Mouse (Mus musculus) neural tube, embryonic 13.5 days (tissue): ENCODE data around the gene Armh1. TPM values are rescaled to one million over a fixed set of nuclear protein-coding genes. Genes with fewer than 3 reads are reported as not detected.
"Not testable (repeated sequence)": the region's sequence is repeated elsewhere in the genome, so short reads cannot be mapped to it uniquely, and the experiment has no call there.

Experiments
- ATAC-seq: fragments of 200-750 bp; cut with Nextera tagmentation; 2 replicates; pipeline ENCODE4 v1.8.0; 2017; ENCODE audit warnings: low read depth, mild to moderate bottlenecking, moderate TSS enrichment, moderate library complexity
- H3K27ac ChIP-seq: fragments of 300-500 bp; sonication (generic); replicated peaks from 2 replicates; pipeline ENCODE4 v1.5.1; 2015; ENCODE audit warnings: moderate library complexity, mild to moderate bottlenecking, inconsistent platforms
- H3K27me3 ChIP-seq: fragments of 300-500 bp; sonication (generic); 2 replicates; pipeline ENCODE4 v1.6.1; 2015; ENCODE audit warnings: mild to moderate bottlenecking, inconsistent platforms
- H3K36me3 ChIP-seq: fragments of 300-500 bp; sonication (generic); 2 replicates; pipeline ENCODE4 v1.6.1; 2015; ENCODE audit warnings: mild to moderate bottlenecking, inconsistent platforms
- H3K4me1 ChIP-seq: fragments of 300-500 bp; sonication (generic); replicated peaks from 2 replicates; pipeline ENCODE4 v1.6.1; 2015; ENCODE audit warnings: inconsistent platforms
- H3K4me2 ChIP-seq: fragments of 300-500 bp; sonication (generic); 2 replicates; pipeline ENCODE4 v1.6.1; 2015; ENCODE audit warnings: inconsistent platforms, mild to moderate bottlenecking, moderate library complexity
- H3K4me3 ChIP-seq: fragments of 300-500 bp; sonication (generic); 2 replicates; pipeline ENCODE4 v1.5.1; 2015; ENCODE audit warnings: mild to moderate bottlenecking, inconsistent platforms
- H3K9ac ChIP-seq: fragments of 300-500 bp; sonication (generic); 2 replicates; pipeline ENCODE4 v1.6.1; 2015; ENCODE audit warnings: moderate library complexity, mild to moderate bottlenecking, inconsistent platforms
- H3K9me3 ChIP-seq: fragments of 300-500 bp; sonication (generic); 2 replicates; pipeline ENCODE4 v1.6.1; 2016; ENCODE audit warnings: inconsistent platforms
- WGBS: fragments of 180-500 bp; shearing (Covaris S2); methylation state at CpG from one replicate; pipeline ENCODE4 v1.1.7; 2015; 5-methylcytosine and 5-hydroxymethylcytosine counted together
- polyA plus RNA-seq: library from polyadenylated mRNA; unstranded; fragments of >200 nt; fragmentation: Nextera tagmentation; extraction: Ambion mirVana; gene quantifications from 2 replicates; pipeline ENCODE4 v1.2.1, GENCODE M21; 2015

Armh1 gene
- polyA plus RNA-seq, 1 experiment from 2014 or later = 0.66 TPM

DNA sequence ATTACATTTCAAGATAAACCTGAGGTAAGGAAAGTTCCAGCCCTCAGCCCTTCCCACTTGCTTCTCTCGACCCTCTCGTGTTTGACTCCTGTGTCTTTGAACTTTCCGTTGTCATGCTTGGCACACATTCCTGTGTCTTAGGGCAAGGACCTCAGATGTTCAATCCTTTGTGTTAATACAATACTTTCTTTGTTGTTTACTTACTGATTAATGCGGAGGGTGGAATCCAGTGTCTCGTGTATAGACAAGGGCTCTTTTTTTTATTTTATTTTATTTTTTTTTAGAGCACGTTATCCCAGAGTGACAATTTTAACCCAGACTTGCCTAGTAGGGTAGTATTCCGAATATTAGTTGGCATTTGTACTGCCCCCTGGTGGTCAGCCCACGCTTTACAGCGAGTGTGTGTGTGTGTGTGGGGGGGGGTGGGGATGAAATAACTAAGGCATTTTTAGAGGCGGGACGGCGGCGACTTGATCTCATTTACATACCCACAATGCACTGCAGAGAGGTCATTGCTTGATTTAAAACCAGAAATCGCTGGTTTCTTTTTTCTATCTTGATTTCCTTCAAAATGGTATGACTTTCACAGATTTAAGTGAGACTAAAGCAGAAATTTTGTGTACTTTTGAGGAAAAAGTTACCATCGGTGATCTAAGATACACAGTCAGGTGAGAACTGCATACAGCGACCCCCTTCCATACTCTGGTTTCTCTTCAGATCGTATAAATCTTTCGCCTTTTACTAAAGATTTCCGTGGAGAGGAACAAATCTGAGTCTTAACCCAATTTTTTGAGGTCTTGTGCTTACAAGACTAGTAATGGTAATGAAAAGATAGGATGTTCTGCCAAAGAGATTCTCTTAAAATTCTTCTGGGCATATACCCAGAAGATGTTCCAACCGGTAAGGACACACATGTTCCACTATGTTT, 41.5 kb downstream of the Armh1 start:
- Histone ChIP-seq H3K27me3 (no peaks in the 10 kb centered on the region), H3K4me1 (no peaks in the 10 kb centered on the region), H3K4me2 (no peak overlapping the region), H3K4me3 (no peak overlapping the region), H3K9ac (no peak overlapping the region), H3K27ac (no peak overlapping the region), H3K9me3 (no peaks in the 10 kb centered on the region), H3K36me3 (no peaks in the 10 kb centered on the region)
- no peak for ATAC-seq
- WGBS = 3% methylated on average over 20 of the region's 20 CpGs

DNA sequence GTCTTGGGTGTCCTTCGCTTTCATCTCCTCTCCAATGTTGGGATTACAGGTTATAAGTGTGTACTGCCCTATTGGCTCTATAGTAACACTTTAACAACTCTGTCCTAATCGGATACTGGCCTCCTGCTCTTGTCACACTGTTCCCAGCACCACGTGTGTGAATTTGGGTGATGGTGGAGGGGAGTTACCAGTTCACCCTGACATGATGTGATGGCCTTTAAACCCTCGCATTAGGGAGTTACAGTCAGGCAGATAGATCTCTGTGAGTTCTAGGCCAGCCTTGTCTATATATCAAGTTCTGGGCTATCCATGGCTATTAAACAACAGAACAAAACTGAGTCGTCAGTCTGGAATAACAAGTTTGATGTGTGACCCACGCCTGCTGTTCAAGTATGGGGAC, 42.3 kb downstream of the Armh1 start:
- WGBS = 83% methylated on average over 6 of the region's 6 CpGs
- no peaks in the 10 kb centered on the region for H3K36me3 ChIP-seq
- no peaks in the 10 kb centered on the region for H3K9me3 ChIP-seq
- no peak overlapping the region for H3K4me2 ChIP-seq
- no peaks in the 10 kb centered on the region for H3K4me1 ChIP-seq
- H3K4me3 ChIP-seq = no peak overlapping the region
- no peaks in the 10 kb centered on the region for H3K27me3 ChIP-seq
- no peak for ATAC-seq
- H3K9ac ChIP-seq = no peak overlapping the region
- no peak overlapping the region for H3K27ac ChIP-seq

DNA sequence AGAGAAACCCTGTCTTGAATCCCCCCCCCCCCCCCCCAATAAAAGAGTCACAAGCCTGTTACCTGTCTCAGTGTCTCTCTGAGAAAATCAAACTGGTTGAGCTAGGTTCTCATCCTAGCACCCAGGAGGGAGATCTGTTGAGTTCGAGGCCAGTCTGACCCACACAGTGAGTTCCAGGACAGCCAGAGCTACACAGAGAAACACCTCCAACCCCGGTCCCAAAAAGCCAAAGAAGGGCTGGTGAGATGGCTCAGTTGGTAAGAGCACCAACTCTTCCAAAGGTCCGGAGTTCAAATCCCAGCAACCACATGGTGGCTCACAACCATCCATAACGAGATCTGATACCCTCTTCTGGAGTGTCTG, 49.0 kb downstream of the Armh1 start:
- Histone ChIP-seq H3K4me1 (peaks cover 5% of the 10 kb centered on the region; the same call in 1 of the 2 replicates), H3K9me3 (no peaks in the 10 kb centered on the region), H3K9ac (no peak overlapping the region), H3K4me3 (peak overlapping the region; percentile 28; the same call in 1 of the 2 replicates), H3K27ac (no peak overlapping the region), H3K27me3 (no peaks in the 10 kb centered on the region), H3K36me3 (no peaks in the 10 kb centered on the region), H3K4me2 (no peak overlapping the region)
- ATAC-seq = no peak; the same call in 1 of the 2 replicates
- 71% methylated on average over 4 of the region's 4 CpGs for WGBS

DNA sequence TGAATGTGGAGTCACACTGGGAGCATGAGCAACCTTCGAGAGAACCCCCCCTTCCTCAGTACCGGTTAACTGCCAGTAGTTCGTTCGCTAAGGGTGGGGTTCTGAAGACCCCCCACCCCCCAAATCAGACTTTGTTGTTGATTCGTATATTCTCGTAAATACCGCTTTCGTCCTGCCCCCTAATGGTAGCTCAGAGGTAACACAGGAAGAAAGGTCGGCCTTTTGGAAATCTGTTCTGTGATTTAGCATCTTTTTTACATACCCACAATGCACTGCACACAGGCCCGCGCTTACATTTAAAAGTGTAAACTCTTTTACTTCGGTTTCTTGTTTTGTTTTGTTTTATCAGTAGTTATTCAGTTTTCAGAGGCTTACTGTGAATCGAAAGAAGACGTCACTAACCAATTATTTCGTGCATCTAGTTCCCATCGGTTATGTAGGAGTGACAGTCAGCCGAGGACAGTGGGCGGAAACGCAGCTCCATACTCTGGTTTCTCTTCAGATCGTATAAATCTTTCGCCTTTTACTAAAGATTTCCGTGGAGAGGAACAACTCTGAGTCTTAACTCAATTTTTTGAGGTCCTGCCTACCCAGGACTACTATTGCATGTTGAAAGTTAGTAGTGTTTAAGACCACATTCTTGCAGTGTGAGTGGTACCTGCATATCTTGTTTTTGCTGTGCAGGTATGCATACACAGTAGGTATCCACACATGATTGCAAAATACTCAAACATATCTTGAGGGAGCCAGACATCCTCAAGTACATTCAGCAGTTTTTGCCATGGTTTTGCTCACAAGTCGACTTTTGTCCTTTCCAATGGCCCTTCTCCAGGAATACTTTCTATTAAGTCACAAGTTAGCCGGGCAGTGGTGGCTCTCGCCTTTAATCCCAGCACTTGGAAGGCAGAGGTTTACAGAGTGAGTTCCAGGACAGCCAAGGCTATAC, 49.6 kb downstream of the Armh1 start:
- peaks cover 5% of the 10 kb centered on the region; the same call in 1 of the 2 replicates for H3K4me1 ChIP-seq
- peak overlapping the region; percentile 28 for H3K4me3 ChIP-seq
- 2% methylated on average over 25 of the region's 25 CpGs for WGBS
- peak; percentile 72 for ATAC-seq
- no peaks in the 10 kb centered on the region for H3K9me3 ChIP-seq
- H3K4me2 ChIP-seq = peak overlapping the region; percentile 52
- peak overlapping the region; percentile 67 for H3K9ac ChIP-seq
- no peaks in the 10 kb centered on the region for H3K36me3 ChIP-seq
- no peaks in the 10 kb centered on the region for H3K27me3 ChIP-seq
- 0 out of 2 replicates have a peak overlapping the region, but pooled peaks have one; percentile 3 for H3K27ac ChIP-seq

DNA sequence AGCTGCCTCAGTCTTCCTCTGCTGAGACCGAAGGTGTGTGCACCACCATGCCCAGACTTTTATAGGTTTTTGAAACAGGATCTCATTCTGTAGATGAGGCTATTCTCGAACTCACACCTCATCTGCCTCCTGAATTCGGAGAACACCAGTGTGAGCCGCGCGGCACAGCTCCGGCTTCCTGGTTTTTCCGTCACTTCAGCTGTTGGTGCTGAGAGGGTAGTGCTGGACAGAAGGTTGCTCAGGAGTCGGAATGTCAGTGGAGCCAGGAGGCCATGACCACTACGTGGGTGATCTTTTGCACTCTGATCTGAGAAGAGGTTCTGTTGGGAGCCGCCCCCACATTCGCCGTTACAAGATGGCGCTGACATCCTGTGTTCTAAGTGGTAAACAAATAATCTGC, 60.1 kb downstream of the Armh1 start:
- no peak for ATAC-seq
- Histone ChIP-seq H3K4me2 (no peak overlapping the region), H3K27ac (no peak overlapping the region), H3K27me3 (no peaks in the 10 kb centered on the region), H3K4me1 (peaks cover 5% of the 10 kb centered on the region), H3K36me3 (no peaks in the 10 kb centered on the region), H3K9me3 (no peaks in the 10 kb centered on the region), H3K9ac (no peak overlapping the region), H3K4me3 (no peak overlapping the region)
- WGBS = 95% methylated on average over 14 of the region's 14 CpGs

DNA sequence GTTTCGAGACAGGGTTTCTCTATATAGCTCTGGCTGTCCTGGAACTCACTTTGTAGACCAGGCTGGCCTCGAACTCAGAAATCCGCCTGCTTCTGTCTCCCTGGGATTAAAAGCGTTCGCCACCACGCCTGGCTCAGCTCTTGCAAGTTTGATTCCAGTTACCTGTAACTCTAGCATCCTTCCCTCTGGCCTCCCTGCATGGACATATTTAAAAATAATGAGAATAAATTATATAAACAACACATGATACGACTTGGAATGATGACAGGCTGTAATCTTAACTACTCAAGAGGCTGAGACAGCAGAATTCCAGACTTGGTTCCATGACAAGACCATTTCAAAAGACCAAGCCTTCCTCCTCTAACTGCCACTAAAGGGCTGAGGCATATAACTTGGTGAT, 61.3 kb downstream of the Armh1 start:
- Histone ChIP-seq H3K9ac (peak overlapping the region; percentile 47; the same call in 1 of the 2 replicates), H3K4me2 (no peak overlapping the region), H3K9me3 (no peaks in the 10 kb centered on the region), H3K27ac (peak overlapping the region; percentile 77), H3K27me3 (no peaks in the 10 kb centered on the region), H3K4me3 (no peak overlapping the region), H3K4me1 (peaks cover 5% of the 10 kb centered on the region), H3K36me3 (no peaks in the 10 kb centered on the region)
- 68% methylated on average over 7 of the region's 7 CpGs for WGBS
- no peak for ATAC-seq

DNA sequence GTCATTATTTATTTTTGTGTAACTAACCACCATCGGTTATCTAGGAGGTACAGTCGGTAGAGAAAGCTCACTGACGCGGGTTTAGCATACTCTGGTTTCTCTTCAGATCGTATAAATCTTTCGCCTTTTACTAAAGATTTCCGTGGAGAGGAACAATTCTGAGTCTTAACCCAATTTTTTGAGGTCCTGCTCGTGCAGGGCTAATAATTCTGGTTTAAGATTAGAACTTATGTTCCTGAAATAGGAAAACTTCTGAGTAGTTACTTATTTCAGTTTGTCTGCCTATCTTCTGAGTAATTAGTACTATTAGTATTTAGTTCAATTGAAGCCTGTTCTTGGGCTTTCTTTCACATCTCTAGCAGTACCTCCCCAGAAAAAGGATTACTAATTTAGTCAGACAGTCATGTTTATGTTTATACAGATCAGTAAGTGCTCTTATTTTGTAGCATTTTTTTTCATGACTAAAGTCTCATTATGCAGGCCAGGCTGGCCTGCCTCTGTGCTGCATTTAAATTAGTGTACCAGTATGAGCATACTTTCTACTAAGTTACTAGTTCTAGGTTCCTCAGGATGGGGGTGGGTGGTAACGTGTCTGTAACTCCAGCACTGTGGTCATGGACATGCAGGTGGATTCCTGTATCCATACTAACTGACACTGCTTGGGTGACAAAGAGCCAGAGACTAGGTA, 61.9 kb downstream of the Armh1 start:
- peak overlapping the region; percentile 27 for H3K4me3 ChIP-seq
- H3K4me2 ChIP-seq = peak overlapping the region; percentile 47
- 1% methylated on average over 9 of the region's 9 CpGs for WGBS
- H3K27me3 ChIP-seq = no peaks in the 10 kb centered on the region
- ATAC-seq = peak; percentile 87
- H3K27ac ChIP-seq = peak overlapping the region; percentile 77
- no peaks in the 10 kb centered on the region for H3K9me3 ChIP-seq
- peaks cover 5% of the 10 kb centered on the region for H3K4me1 ChIP-seq
- H3K36me3 ChIP-seq = no peaks in the 10 kb centered on the region
- H3K9ac ChIP-seq = peak overlapping the region; percentile 75

DNA sequence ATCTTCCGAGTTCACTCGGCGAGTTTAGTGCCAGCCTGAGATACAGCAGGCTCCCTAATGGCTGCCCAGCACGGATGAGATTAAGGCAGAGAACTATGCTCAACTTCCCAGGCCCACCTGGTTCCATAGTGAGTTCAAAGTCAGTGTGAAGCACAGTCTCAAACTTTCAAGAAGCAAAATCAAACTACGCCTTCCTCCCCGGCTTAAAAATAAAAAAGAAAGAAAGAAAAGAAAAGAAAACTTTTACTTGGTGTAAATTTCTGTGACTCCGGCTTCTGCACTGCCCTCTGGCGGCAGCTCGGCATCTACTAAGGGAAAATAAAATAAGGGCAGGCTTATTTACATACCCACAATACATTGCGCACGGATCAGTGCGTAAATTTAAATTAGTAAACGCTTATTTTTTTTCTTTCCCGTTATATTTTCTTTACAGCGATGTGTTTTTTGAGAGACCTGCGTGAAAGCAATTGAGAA, 62.5 kb downstream of the Armh1 start:
- H3K27me3 ChIP-seq = no peaks in the 10 kb centered on the region
- no peaks in the 10 kb centered on the region for H3K36me3 ChIP-seq
- ATAC-seq = 0 out of 2 replicates have a peak, but pooled peaks have one; percentile 56
- peak overlapping the region; percentile 75 for H3K9ac ChIP-seq
- no peaks in the 10 kb centered on the region for H3K9me3 ChIP-seq
- H3K4me2 ChIP-seq = peak overlapping the region; percentile 47
- H3K4me3 ChIP-seq = peak overlapping the region; percentile 27
- peaks cover 5% of the 10 kb centered on the region for H3K4me1 ChIP-seq
- 2% methylated on average over 16 of the region's 16 CpGs for WGBS
- H3K27ac ChIP-seq = peak overlapping the region; percentile 77

DNA sequence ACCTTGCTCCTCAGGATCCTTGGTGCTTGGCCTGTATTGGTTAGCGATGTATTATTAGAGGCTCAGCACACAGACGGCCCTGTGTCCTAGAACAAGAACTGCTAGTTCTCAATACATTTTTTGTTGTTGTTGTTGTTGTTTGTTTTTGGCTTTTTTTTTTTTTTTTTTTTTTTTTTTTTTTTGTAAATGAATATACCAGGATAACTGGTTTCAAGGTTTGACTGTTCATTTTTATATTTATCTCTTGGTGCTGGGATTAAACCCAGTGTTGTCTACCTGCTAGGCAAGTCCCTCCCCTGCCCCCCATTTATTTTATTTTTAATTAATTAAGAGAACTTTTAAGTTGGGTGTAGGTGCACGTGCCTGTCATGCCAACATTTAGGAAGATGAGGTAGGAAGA, 63.0 kb downstream of the Armh1 start:
- no peaks in the 10 kb centered on the region for H3K9me3 ChIP-seq
- 49% methylated on average over 3 of the region's 3 CpGs for WGBS
- no peak overlapping the region for H3K27ac ChIP-seq
- H3K27me3 ChIP-seq = no peaks in the 10 kb centered on the region
- peak overlapping the region; percentile 13; the same call in 1 of the 2 replicates for H3K9ac ChIP-seq
- peaks cover 5% of the 10 kb centered on the region for H3K4me1 ChIP-seq
- H3K36me3 ChIP-seq = no peaks in the 10 kb centered on the region
- no peak for ATAC-seq
- peak overlapping the region; percentile 27 for H3K4me3 ChIP-seq
- H3K4me2 ChIP-seq = peak overlapping the region; percentile 47

DNA sequence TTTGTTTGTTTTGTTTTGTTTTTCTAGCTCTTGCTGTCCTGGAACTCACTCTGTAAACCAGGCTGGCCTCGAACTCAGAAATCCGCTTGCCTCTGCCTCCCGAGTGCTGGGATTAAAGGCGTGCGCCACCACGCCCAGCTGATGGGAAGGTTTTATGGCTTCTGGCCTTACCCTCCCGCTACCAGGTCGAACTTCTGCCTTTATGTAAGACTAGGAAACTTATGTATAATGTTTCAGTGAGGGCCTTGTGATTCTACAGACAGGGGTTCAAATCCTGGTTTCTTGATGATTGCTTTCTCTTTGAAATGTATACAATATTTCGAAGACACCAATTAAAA, 69.2 kb downstream of the Armh1 start:
- Histone ChIP-seq H3K27ac (peak overlapping the region; percentile 83), H3K4me1 (peaks cover 19% of the 10 kb centered on the region), H3K4me3 (peak overlapping the region; percentile 51), H3K4me2 (peak overlapping the region; percentile 82), H3K9ac (peak overlapping the region; percentile 77)
- H3K9me3 ChIP-seq, H3K27me3 ChIP-seq, H3K36me3 ChIP-seq: not testable (repeated sequence)
- WGBS = 10% methylated on average over 9 of the region's 9 CpGs
- ATAC-seq = peak; percentile 47

DNA sequence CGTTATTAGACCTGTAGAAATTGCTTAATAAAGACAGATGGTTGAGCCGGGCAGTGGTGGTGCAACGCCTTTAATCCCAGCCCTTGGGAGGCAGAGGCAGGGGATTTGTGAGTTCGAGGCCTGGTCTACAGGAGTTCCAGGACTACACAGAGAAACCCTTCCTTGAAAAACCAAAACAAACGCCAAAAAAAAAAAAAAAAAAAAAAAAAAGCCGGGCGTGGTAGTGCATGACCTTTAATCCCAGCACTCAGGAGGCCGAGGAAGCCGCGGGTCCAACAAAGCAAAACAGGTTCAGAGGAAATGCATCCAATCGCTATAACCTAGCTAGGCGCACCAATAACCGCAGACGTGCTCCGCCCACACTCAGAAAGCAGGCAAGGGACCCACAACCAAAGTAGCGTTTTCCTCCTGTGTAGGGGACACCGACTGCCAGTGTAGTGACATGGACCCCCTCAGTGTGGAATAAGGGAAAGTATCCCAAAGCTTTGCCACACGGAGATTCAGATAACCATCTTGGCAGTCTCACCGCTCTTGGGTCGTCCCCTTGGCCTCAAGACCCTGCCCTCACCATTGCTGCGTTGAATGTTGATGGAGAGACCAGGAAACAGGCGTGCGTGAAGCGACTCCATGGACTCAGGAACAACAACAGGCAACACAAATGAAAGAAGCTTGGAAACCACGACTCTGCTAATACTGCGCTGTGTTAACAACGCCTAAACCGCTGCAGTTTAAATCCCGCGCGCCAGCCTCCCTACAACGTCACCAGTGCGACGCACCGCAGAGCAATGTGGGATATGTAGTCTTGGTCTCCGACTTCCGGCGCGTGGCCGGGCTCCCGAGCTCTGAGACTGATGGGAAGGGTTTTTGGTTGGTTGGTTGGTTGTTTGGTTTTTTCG, 69.8 kb downstream of the Armh1 start, which contains the start of gene Kif2c:
Kif2c (minus strand) TSS at position 777 of the 896 bp plus-strand sequence.
- 2% methylated on average over 42 of the region's 42 CpGs for WGBS
- H3K4me2 ChIP-seq = peak within 1 kb of the TSS; percentile 82
- peak within 1 kb of the TSS; percentile 77 for H3K9ac ChIP-seq
- H3K4me3 ChIP-seq = peak within 1 kb of the TSS; percentile 51
- 0 out of 2 replicates have a peak, but pooled peaks cover 5% of the 10 kb centered on the region for H3K36me3 ChIP-seq
- peaks cover 19% of the 10 kb centered on the region for H3K4me1 ChIP-seq
- no peaks in the 10 kb centered on the region for H3K9me3 ChIP-seq
- peak within 1 kb of the TSS; percentile 83 for H3K27ac ChIP-seq
- H3K27me3 ChIP-seq = no peaks in the 10 kb centered on the region
- peak; percentile 97 for ATAC-seq
